ENCODE assay signal across 17 mouse cellular contexts in the genomic region with DNA sequence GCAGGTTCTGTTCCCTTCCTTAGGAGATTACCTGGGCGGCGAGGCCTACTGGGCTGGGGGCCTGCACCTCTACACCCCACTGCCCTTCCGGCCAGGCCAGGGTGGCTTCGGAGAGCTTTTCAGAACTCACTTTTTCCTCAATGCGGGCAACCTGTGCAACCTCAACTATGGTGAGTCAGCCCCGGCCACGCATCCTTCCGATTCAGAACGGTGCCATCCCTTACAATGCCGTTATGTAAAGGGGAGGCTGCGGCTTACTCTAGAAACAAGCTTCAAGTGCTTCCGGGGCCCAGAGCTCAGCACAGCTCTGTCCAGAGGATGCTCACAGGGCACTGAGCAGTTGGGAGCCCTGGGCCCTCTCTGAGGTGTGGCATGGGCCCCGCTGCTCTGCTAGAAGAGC. TPM values are rescaled to one million over a fixed set of nuclear protein-coding genes. Genes with fewer than 3 reads are reported as not detected.
DNase-seq lines count a peak whose midpoint lies in the region; ATAC-seq and TF ChIP-seq lines count a peak whose summit lies in the region.
"Had no signal": no experiment of that assay in that cellular context is flagged by ENCODE, and none has a peak within 500 bp of the region (broad histone marks: within the 10 kb centered on the region; RNA-seq: fewer than 3 reads in every experiment).

No protein-coding gene starts in this region.

- TF ChIP-seq CTCF in gastrocnemius, adult 2 months (IDR thresholded peaks at IDR 0.05), result no peak
- no peak for TF ChIP-seq CTCF in hindbrain, postnatal 0 days (IDR thresholded peaks at IDR 0.05; ENCODE audit: low read depth)
- no peak for TF ChIP-seq CTCF in E14TG2a.4 (conservative IDR thresholded peaks at IDR 0.05; ENCODE audit: low read length)
- no peak for TF ChIP-seq CTCF in lung, postnatal 0 days (IDR thresholded peaks at IDR 0.05)

- H3K27me3 ChIP-seq in hindbrain, embryonic 10.5 days (ENCODE audit: insufficient read depth, poor library complexity, severe bottlenecking), result no peaks in the 10 kb centered on the region
- no peaks in the 10 kb centered on the region for H3K27me3 ChIP-seq in hindbrain, postnatal 0 days (ENCODE audit: insufficient read depth, low read length)
- no peaks in the 10 kb centered on the region for H3K27me3 ChIP-seq in E14TG2a.4 (ENCODE audit: insufficient read depth, low read length)
- H3K27me3 ChIP-seq in erythroblast, embryonic 14.5 days (ENCODE audit: control insufficient read depth), result no peaks in the 10 kb centered on the region
- no peaks in the 10 kb centered on the region for H3K27me3 ChIP-seq in lung, postnatal 0 days (replicated peaks; ENCODE audit: insufficient read depth, low read length)
- H3K27me3 ChIP-seq: embryonic facial prominence, embryonic 15.5 days; limb, embryonic 15.5 days had no signal

- 93% methylated on average over 13 of the region's 13 CpGs for WGBS in hindbrain, embryonic 10.5 days
- WGBS in hindbrain, postnatal 0 days, result 96% methylated on average over 13 of the region's 13 CpGs
- WGBS in lung, postnatal 0 days, result 91% methylated on average over 13 of the region's 13 CpGs

- TF ChIP-seq EP300 in lung, postnatal 0 days (IDR thresholded peaks at IDR 0.05), result no peak

- no peaks in the 10 kb centered on the region for H3K9me3 ChIP-seq in hindbrain, embryonic 10.5 days
- no peaks in the 10 kb centered on the region for H3K9me3 ChIP-seq in hindbrain, postnatal 0 days (ENCODE audit: low read length)
- H3K9me3 ChIP-seq in E14TG2a.4 (ENCODE audit: low read length), result no peaks in the 10 kb centered on the region
- H3K9me3 ChIP-seq in erythroblast, embryonic 14.5 days (ENCODE audit: control insufficient read depth, low read length), result no peaks in the 10 kb centered on the region
- no peaks in the 10 kb centered on the region for H3K9me3 ChIP-seq in lung, postnatal 0 days (ENCODE audit: low read length)
- H3K9me3 ChIP-seq: embryonic facial prominence, embryonic 15.5 days; limb, embryonic 15.5 days had no signal

- H3K4me2 ChIP-seq in hindbrain, postnatal 0 days (ENCODE audit: low read depth, low read length), result no peak overlapping the region
- no peak overlapping the region for H3K4me2 ChIP-seq in lung, postnatal 0 days (replicated peaks; ENCODE audit: low read depth, low read length)
- H3K4me2 ChIP-seq: embryonic facial prominence, embryonic 15.5 days; limb, embryonic 15.5 days had no signal

- ATAC-seq in hindbrain, postnatal 0 days, result no peak
- no peak for ATAC-seq in megakaryocyte-erythroid progenitor cell, adult 5-6 weeks (replicated peaks; ENCODE audit: low FRiP score, low TSS enrichment, poor library complexity, severe bottlenecking)
- ATAC-seq in lung, postnatal 0 days, result no peak
- ATAC-seq: inflammation-experienced regulatory T-cells, adult 6 months had no signal

- intact Hi-C loops in gastrocnemius, adult 2 months (cut with DNase I), result no loop called here

- no peak overlapping the region for H3K9ac ChIP-seq in hindbrain, postnatal 0 days (replicated peaks; ENCODE audit: low read length)
- H3K9ac ChIP-seq in lung, postnatal 0 days (replicated peaks; ENCODE audit: low read depth), result no peak overlapping the region
- H3K9ac ChIP-seq: embryonic facial prominence, embryonic 15.5 days; limb, embryonic 15.5 days had no signal

- H3K36me3 ChIP-seq in hindbrain, embryonic 10.5 days, result peaks cover 89% of the 10 kb centered on the region
- peaks cover 50% of the 10 kb centered on the region for H3K36me3 ChIP-seq in hindbrain, postnatal 0 days (ENCODE audit: insufficient read depth, low read length)
- peaks cover 98% of the 10 kb centered on the region for H3K36me3 ChIP-seq in E14TG2a.4 (ENCODE audit: insufficient read depth, low read length)
- peaks cover 96% of the 10 kb centered on the region for H3K36me3 ChIP-seq in erythroblast, embryonic 14.5 days (ENCODE audit: control insufficient read depth)
- H3K36me3 ChIP-seq in lung, postnatal 0 days (ENCODE audit: insufficient read depth, low read length), result peaks cover 16% of the 10 kb centered on the region; the same call in 1 of the 2 replicates

- H3K27ac ChIP-seq in gastrocnemius, adult 2 months, result peak overlapping the region; percentile 56
- H3K27ac ChIP-seq in hindbrain, embryonic 10.5 days, result 0 out of 2 replicates have a peak overlapping the region, but pooled peaks have one; percentile 29
- H3K27ac ChIP-seq in hindbrain, postnatal 0 days, result no peak overlapping the region
- no peak overlapping the region for H3K27ac ChIP-seq in lung, postnatal 0 days (ENCODE audit: low read length)
- H3K27ac ChIP-seq: embryonic facial prominence, embryonic 15.5 days; limb, embryonic 15.5 days had no signal

- peaks cover 47% of the 10 kb centered on the region for H3K4me1 ChIP-seq in hindbrain, embryonic 10.5 days (replicated peaks)
- H3K4me1 ChIP-seq in hindbrain, postnatal 0 days (ENCODE audit: insufficient read depth, low read length), result no peaks in the 10 kb centered on the region
- H3K4me1 ChIP-seq in E14TG2a.4 (replicated peaks; ENCODE audit: low read depth, low read length), result peaks cover 60% of the 10 kb centered on the region
- peaks cover 65% of the 10 kb centered on the region for H3K4me1 ChIP-seq in erythroblast, embryonic 14.5 days (ENCODE audit: control insufficient read depth)
- H3K4me1 ChIP-seq in lung, postnatal 0 days (ENCODE audit: insufficient read depth, low read depth, low read length), result no peaks in the 10 kb centered on the region

- DNase-seq in gastrocnemius, adult 2 months, result no peak
- no peak for DNase-seq in gastrocnemius, postnatal 10 days
- no peak for DNase-seq in hindbrain, embryonic 10.5 days (ENCODE audit: low spot score)
- DNase-seq in hindbrain, postnatal 0 days (ENCODE audit: low spot score), result no peak
- DNase-seq in lung, postnatal 0 days (ENCODE audit: low spot score), result no peak
- DNase-seq: adrenal gland, postnatal 14 days; cerebellum, postnatal 10 days; layer of hippocampus, postnatal 36 days; midbrain, embryonic 14.5 days; right cerebral cortex, postnatal 25 days had no signal

- H3K4me3 ChIP-seq in gastrocnemius, adult 2 months, result no peak overlapping the region
- H3K4me3 ChIP-seq in hindbrain, embryonic 10.5 days, result no peak overlapping the region
- H3K4me3 ChIP-seq in hindbrain, postnatal 0 days (ENCODE audit: low read length), result no peak overlapping the region
- 0 out of 2 replicates have a peak overlapping the region, but pooled peaks have one; percentile 3 for H3K4me3 ChIP-seq in E14TG2a.4 (replicated peaks; ENCODE audit: low read length)
- peak overlapping the region; percentile 56 for H3K4me3 ChIP-seq in erythroblast, embryonic 14.5 days (replicated peaks)
- H3K4me3 ChIP-seq in lung, postnatal 0 days (ENCODE audit: low read depth, low read length), result no peak overlapping the region
- H3K4me3 ChIP-seq: embryonic facial prominence, embryonic 15.5 days; limb, embryonic 15.5 days had no signal

RNA-seq across cellular contexts. Expression of gene Samm50, which starts 18.4 kb away (rescaled TPM):
- total RNA-seq in gastrocnemius, adult 2 months (2021), result 100 to 1,000 TPM; 154 to 224 TPM
- 100 to 1,000 TPM; 159 to 191 TPM for total RNA-seq in gastrocnemius, postnatal 10 days (2021)
- 94.5 and 103 TPM in 2 replicates for polyA plus RNA-seq in hindbrain, embryonic 10.5 days (2016; fragmentation: Nextera tagmentation; extraction: Ambion mirVana)
- 28.0 and 30.9 TPM in 2 replicates for total RNA-seq in hindbrain, postnatal 0 days (2014; rRNA removed)
- polyA plus RNA-seq in hindbrain, postnatal 0 days (2015; fragmentation: Nextera tagmentation; extraction: Ambion mirVana), result 92.3 and 93.6 TPM in 2 replicates
- 2.2 and 3.4 TPM in 2 replicates for polyA plus RNA-seq in erythroblast, embryonic 14.5 days (2012)
- total RNA-seq in megakaryocyte-erythroid progenitor cell, adult 5-6 weeks (2014; fragmentation: Nextera tagmentation), result 69.2 and 88.5 TPM in 2 replicates
- total RNA-seq in megakaryocyte-erythroid progenitor cell, adult 5-6 weeks (2017), result 46.4 and 53.9 TPM in 2 replicates
- polyA plus RNA-seq in lung, postnatal 0 days (2015; fragmentation: Nextera tagmentation; extraction: Ambion mirVana), result 59.9 and 63.5 TPM in 2 replicates

RNA-seq across cellular contexts. Expression of gene Parvb, which starts 21.4 kb away (rescaled TPM):
- 10 to 100 TPM; 48.4 to 63.3 TPM for total RNA-seq in gastrocnemius, adult 2 months (2021)
- total RNA-seq in gastrocnemius, postnatal 10 days (2021), result 10 to 100 TPM; 80.9 to 83.6 TPM
- polyA plus RNA-seq in hindbrain, embryonic 10.5 days (2016; fragmentation: Nextera tagmentation; extraction: Ambion mirVana), result 7.1 and 7.6 TPM in 2 replicates
- total RNA-seq in hindbrain, postnatal 0 days (2014; rRNA removed), result 9.4 and 9.5 TPM in 2 replicates
- 4.3 and 6.2 TPM in 2 replicates for polyA plus RNA-seq in hindbrain, postnatal 0 days (2015; fragmentation: Nextera tagmentation; extraction: Ambion mirVana)
- polyA plus RNA-seq in erythroblast, embryonic 14.5 days (2012), result 6.3 and 6.8 TPM in 2 replicates
- total RNA-seq in megakaryocyte-erythroid progenitor cell, adult 5-6 weeks (2014; fragmentation: Nextera tagmentation), result 28.9 and 29.8 TPM in 2 replicates
- 2.1 and 3.2 TPM in 2 replicates for total RNA-seq in megakaryocyte-erythroid progenitor cell, adult 5-6 weeks (2017)
- 7.9 and 8.5 TPM in 2 replicates for polyA plus RNA-seq in lung, postnatal 0 days (2015; fragmentation: Nextera tagmentation; extraction: Ambion mirVana)

RNA-seq across cellular contexts. Expression of gene Pnpla3, which starts 42.8 kb away (rescaled TPM):
- total RNA-seq in gastrocnemius, adult 2 months (2021), result 10 to 100 TPM in 1 of 2 experiments, 1 to 10 TPM in 1; 1.8 to 18.9 TPM
- total RNA-seq in gastrocnemius, postnatal 10 days (2021), result 1 to 10 TPM; 3.7 to 4.5 TPM
- 0.88 and 1.1 TPM in 2 replicates for polyA plus RNA-seq in hindbrain, embryonic 10.5 days (2016; fragmentation: Nextera tagmentation; extraction: Ambion mirVana)
- 7.4 and 15.4 TPM in 2 replicates for total RNA-seq in hindbrain, postnatal 0 days (2014; rRNA removed)
- polyA plus RNA-seq in hindbrain, postnatal 0 days (2015; fragmentation: Nextera tagmentation; extraction: Ambion mirVana), result 6.2 and 7.9 TPM in 2 replicates
- polyA plus RNA-seq in erythroblast, embryonic 14.5 days (2012), result not detected in 2 replicates
- total RNA-seq in megakaryocyte-erythroid progenitor cell, adult 5-6 weeks (2014; fragmentation: Nextera tagmentation), result not detected in 2 replicates
- not detected in 2 replicates for total RNA-seq in megakaryocyte-erythroid progenitor cell, adult 5-6 weeks (2017)
- polyA plus RNA-seq in lung, postnatal 0 days (2015; fragmentation: Nextera tagmentation; extraction: Ambion mirVana), result 0.27 and 0.49 TPM in 2 replicates
- polyA plus RNA-seq: C2C12 had no signal

Comparison
In these comparisons a context has a peak if more than half of its experiments do, and no peak if none do; other contexts are left out.
1. H3K27ac ChIP-seq: peak in gastrocnemius, adult 2 months (single experiment) and hindbrain, embryonic 10.5 days (single experiment); none in hindbrain, postnatal 0 days (single experiment) and lung, postnatal 0 days (single experiment).
2. H3K4me3 ChIP-seq: peak in E14TG2a.4 (single experiment) and erythroblast, embryonic 14.5 days (single experiment); none in gastrocnemius, adult 2 months (single experiment), hindbrain, embryonic 10.5 days (single experiment), hindbrain, postnatal 0 days (single experiment) and lung, postnatal 0 days (single experiment).